Mouse (Mus musculus) liver, embryonic 11.5 days (tissue): Measurements from ENCODE around the gene Ube2d2b. TPM values are rescaled to one million over a fixed set of nuclear protein-coding genes. Genes with fewer than 3 reads are reported as not detected.

Source experiments
- ATAC-seq: fragments of 200-750 bp; cut with Nextera tagmentation; replicated peaks from 2 replicates; pipeline ENCODE4 v1.8.0; 2017; ENCODE audit warnings: moderate number of reproducible peaks, mild to moderate bottlenecking, moderate TSS enrichment, moderate library complexity; ENCODE audit not compliant: low FRiP score
- DNase-seq: peaks from one replicate; pipeline ENCODE4 v3.0.0-alpha.2; 2017; ENCODE audit warnings: low spot score
- H3K27ac ChIP-seq: fragments of 300-500 bp; sonication (generic); 2 replicates; pipeline ENCODE4 v1.5.1; 2014; ENCODE audit warnings: mild to moderate bottlenecking, low read depth, low read length, control low read depth
- H3K27me3 ChIP-seq: fragments of 300-500 bp; sonication (generic); replicated peaks from 2 replicates; pipeline ENCODE4 v1.6.1; 2014; ENCODE audit warnings: low read length, mixed read lengths; ENCODE audit not compliant: control insufficient read depth, insufficient read depth
- H3K36me3 ChIP-seq: fragments of 300-500 bp; sonication (generic); 2 replicates; pipeline ENCODE4 v1.6.1; 2014; ENCODE audit warnings: mild to moderate bottlenecking, low read length, moderate library complexity, mixed read lengths; ENCODE audit not compliant: control insufficient read depth, insufficient read depth
- H3K4me1 ChIP-seq: fragments of 300-500 bp; sonication (generic); replicated peaks from 2 replicates; pipeline ENCODE4 v1.6.1; 2014; ENCODE audit warnings: low read length, mixed read lengths; ENCODE audit not compliant: control insufficient read depth, insufficient read depth
- H3K4me2 ChIP-seq: fragments of 300-500 bp; sonication (generic); 2 replicates; pipeline ENCODE4 v1.6.1; 2014; ENCODE audit warnings: mild to moderate bottlenecking, control low read depth, moderate library complexity
- H3K4me3 ChIP-seq: fragments of 300-500 bp; sonication (generic); 2 replicates; pipeline ENCODE4 v1.5.1; 2014; ENCODE audit warnings: low read depth, low read length, control low read depth
- H3K9ac ChIP-seq: fragments of 300-500 bp; sonication (generic); 2 replicates; pipeline ENCODE4 v1.6.1; 2014; ENCODE audit warnings: low read depth, low read length, control low read depth
- H3K9me3 ChIP-seq: fragments of 300-500 bp; sonication (generic); 2 replicates; pipeline ENCODE4 v1.6.1; 2016; ENCODE audit warnings: low read length, inconsistent platforms, mixed read lengths; ENCODE audit not compliant: control insufficient read depth
- WGBS: fragments of 180-500 bp; shearing (Covaris S2); extraction: QIAGEN DNeasy Blood & Tissue Kit; methylation state at CpG from one replicate; pipeline ENCODE4 v1.1.7; 2014; 5-methylcytosine and 5-hydroxymethylcytosine counted together
- polyA plus RNA-seq: library from polyadenylated mRNA; unstranded; fragments of >200 nt; fragmentation: Nextera tagmentation; extraction: Ambion mirVana; gene quantifications from 2 replicates; pipeline ENCODE4 v1.2.1, GENCODE M21; 2014

Ube2d2b gene
- polyA plus RNA-seq, 1 experiment from 2014 or later, result 0.22 TPM

GRCm38 (mm10) chr5:107875261-107875611 is 45.3 kb downstream of the Ube2d2b start:
- Histone ChIP-seq H3K36me3 (no peaks in the 10 kb centered on the region), H3K4me2 (peak overlapping the region; percentile 2), H3K27ac (peak overlapping the region; percentile 99), H3K9ac (no peak overlapping the region), H3K27me3 (peaks cover 5% of the 10 kb centered on the region; the same call in 1 of the 2 replicates), H3K4me3 (no peak overlapping the region), H3K9me3 (no peaks in the 10 kb centered on the region), H3K4me1 (peaks cover 15% of the 10 kb centered on the region)
- ATAC-seq (peak; percentile 30), DNase-seq (no peak)

- Histone ChIP-seq H3K36me3 (no peaks in the 10 kb centered on the region), H3K4me1 (peaks cover 15% of the 10 kb centered on the region), H3K9me3 (no peaks in the 10 kb centered on the region), H3K4me3 (no peak overlapping the region), H3K27me3 (no peaks in the 10 kb centered on the region), H3K9ac (no peak overlapping the region), H3K4me2 (no peak overlapping the region), H3K27ac (no peak overlapping the region)
- 82% methylated on average over 1 of the region's 1 CpGs for WGBS
- ATAC-seq, result no peak
- no peak for DNase-seq
Measured at GRCm38 (mm10) chr5:107877053-107877452, 47.2 kb downstream of the Ube2d2b start.

- WGBS, result 67% methylated on average over 5 of the region's 5 CpGs
- H3K27me3 ChIP-seq, result no peaks in the 10 kb centered on the region
- no peak overlapping the region for H3K9ac ChIP-seq
- H3K9me3 ChIP-seq, result no peaks in the 10 kb centered on the region
- H3K4me1 ChIP-seq, result no peaks in the 10 kb centered on the region
- no peaks in the 10 kb centered on the region for H3K36me3 ChIP-seq
- 0 out of 2 replicates have a peak, but pooled peaks have one; percentile 23 for ATAC-seq
- no peak overlapping the region for H3K27ac ChIP-seq
- no peak overlapping the region for H3K4me3 ChIP-seq
- DNase-seq, result no peak
- no peak overlapping the region for H3K4me2 ChIP-seq
Measured at GRCm38 (mm10) chr5:107880710-107881109, 50.8 kb downstream of the Ube2d2b start.

Other genes with a start within 250 kb of the Ube2d2b start
- 15.0 and 17.1 TPM in 2 replicates for gene Rpap2, start 232.7 kb upstream of the Ube2d2b start, polyA plus RNA-seq
- gene Glmn, start 232.2 kb upstream of the Ube2d2b start, polyA plus RNA-seq, result 20.6 and 22.7 TPM in 2 replicates
- gene Gfi1, start 104.1 kb upstream of the Ube2d2b start, polyA plus RNA-seq, result 0.22 and 0.30 TPM in 2 replicates
- gene Evi5, start 45.0 kb downstream of the Ube2d2b start, polyA plus RNA-seq, result 42.3 and 48.3 TPM in 2 replicates
- 102 and 105 TPM in 2 replicates for gene Rpl5, start 70.4 kb downstream of the Ube2d2b start, polyA plus RNA-seq
- 19.5 and 20.6 TPM in 2 replicates for gene Fam69a, start 157.0 kb downstream of the Ube2d2b start, polyA plus RNA-seq
- gene Mtf2, start 235.6 kb downstream of the Ube2d2b start, polyA plus RNA-seq, result 86.3 and 98.5 TPM in 2 replicates